Mouse (Mus musculus) liver, embryonic 15.5 days (tissue): ENCODE results near the gene Slc8b1. TPM values are rescaled to one million over a fixed set of nuclear protein-coding genes. Genes with fewer than 3 reads are reported as not detected.

Experiments
- ATAC-seq: fragments of 200-750 bp; cut with Nextera tagmentation; 2 replicates; pipeline ENCODE4 v1.8.0; 2017; ENCODE audit warnings: moderate number of reproducible peaks, mild to moderate bottlenecking, moderate library complexity; ENCODE audit not compliant: insufficient read depth
- H3K27ac ChIP-seq: fragments of 300-500 bp; sonication (generic); replicated peaks from 2 replicates; pipeline ENCODE4 v1.5.1; 2015; ENCODE audit warnings: mild to moderate bottlenecking, inconsistent platforms
- H3K27me3 ChIP-seq: fragments of 300-500 bp; sonication (generic); 2 replicates; pipeline ENCODE4 v1.6.1; 2015; ENCODE audit warnings: mild to moderate bottlenecking, inconsistent platforms
- H3K36me3 ChIP-seq: fragments of 300-500 bp; sonication (generic); replicated peaks from 2 replicates; pipeline ENCODE4 v1.6.1; 2015; ENCODE audit warnings: moderate library complexity, mild to moderate bottlenecking, inconsistent platforms
- H3K4me1 ChIP-seq: fragments of 300-500 bp; sonication (generic); replicated peaks from 2 replicates; pipeline ENCODE4 v1.6.1; 2015; ENCODE audit warnings: inconsistent platforms
- H3K4me2 ChIP-seq: fragments of 300-500 bp; sonication (generic); 2 replicates; pipeline ENCODE4 v1.6.1; 2015; ENCODE audit warnings: moderate library complexity, mild to moderate bottlenecking, inconsistent platforms
- H3K4me3 ChIP-seq: fragments of 300-500 bp; sonication (generic); replicated peaks from 2 replicates; pipeline ENCODE4 v1.5.1; 2015; ENCODE audit warnings: mild to moderate bottlenecking, inconsistent platforms
- H3K9ac ChIP-seq: fragments of 300-500 bp; sonication (generic); 2 replicates; pipeline ENCODE4 v1.6.1; 2015; ENCODE audit warnings: moderate library complexity, mild to moderate bottlenecking, inconsistent platforms
- H3K9me3 ChIP-seq: fragments of 300-500 bp; sonication (generic); replicated peaks from 2 replicates; pipeline ENCODE4 v1.6.1; 2016; ENCODE audit warnings: inconsistent platforms
- WGBS: fragments of 180-500 bp; shearing (Covaris S2); methylation state at CpG from one replicate; pipeline ENCODE4 v1.1.7; 2015; ENCODE audit warnings: mixed read lengths; ENCODE audit not compliant: insufficient replicate concordance; 5-methylcytosine and 5-hydroxymethylcytosine counted together
- polyA plus RNA-seq: library from polyadenylated mRNA; unstranded; fragments of >200 nt; fragmentation: Nextera tagmentation; extraction: Ambion mirVana; gene quantifications from 2 replicates; pipeline ENCODE4 v1.2.1, GENCODE M21; 2015

Slc8b1 gene
- polyA plus RNA-seq, 1 experiment from 2014 or later: 7.4 TPM

- H3K9ac ChIP-seq: peak overlapping the region; percentile 60
- peak overlapping the region; percentile 72 for H3K4me2 ChIP-seq
- ATAC-seq: peak; percentile 50
- H3K4me3 ChIP-seq: peak overlapping the region; percentile 36
- H3K27ac ChIP-seq: peak overlapping the region; percentile 97
- H3K4me1 ChIP-seq: peaks cover 84% of the 10 kb centered on the region
- H3K27me3 ChIP-seq: no peaks in the 10 kb centered on the region
- 17% methylated on average over 12 of the region's 12 CpGs for WGBS
- peaks cover 56% of the 10 kb centered on the region for H3K36me3 ChIP-seq
- H3K9me3 ChIP-seq: no peaks in the 10 kb centered on the region
Measured at GRCm38 (mm10) chr5:120578504-120579081, 67.6 kb downstream of the Slc8b1 start.

DNA sequence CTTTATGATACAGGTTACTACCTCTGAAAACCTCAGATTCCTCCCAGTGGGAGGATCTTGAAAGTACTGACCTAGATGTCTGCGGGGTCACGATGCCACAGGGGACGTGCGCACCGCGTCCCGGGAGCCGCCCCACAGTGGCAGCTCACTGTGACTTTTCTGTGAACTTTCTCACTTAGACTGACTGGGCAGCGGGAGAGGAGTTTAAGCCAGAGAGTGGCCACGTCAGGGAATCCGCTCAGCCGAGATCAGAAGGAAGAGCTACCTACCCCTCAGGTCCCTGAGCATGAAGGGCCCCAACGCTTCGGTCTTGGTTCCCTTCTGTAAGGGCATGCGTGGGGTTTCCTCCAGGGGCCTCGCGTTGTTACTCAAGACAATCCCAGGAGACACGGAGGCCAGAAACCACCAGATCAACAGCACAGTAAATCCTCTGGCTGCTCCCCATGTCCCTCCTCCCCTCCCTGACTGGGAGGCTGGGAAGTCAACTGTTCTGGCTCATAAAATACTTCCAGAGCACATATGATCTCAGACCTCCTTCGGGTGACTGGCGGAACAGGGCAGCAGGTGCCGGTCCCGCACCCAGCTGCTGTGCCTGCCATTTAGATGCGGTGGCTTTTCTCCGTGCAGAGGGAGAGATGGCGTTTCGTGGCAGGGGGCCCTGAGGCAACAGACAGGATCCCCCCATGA lies 68.4 kb downstream of the Slc8b1 start:
- H3K27ac ChIP-seq: peak overlapping the region; percentile 97
- H3K4me2 ChIP-seq: peak overlapping the region; percentile 72
- ATAC-seq: no peak
- 0 out of 2 replicates have a peak overlapping the region, but pooled peaks have one; percentile 36 for H3K4me3 ChIP-seq
- WGBS: 50% methylated on average over 26 of the region's 26 CpGs
- H3K36me3 ChIP-seq: peaks cover 60% of the 10 kb centered on the region
- peaks cover 85% of the 10 kb centered on the region for H3K4me1 ChIP-seq
- peak overlapping the region; percentile 60; the same call in 1 of the 2 replicates for H3K9ac ChIP-seq
- H3K9me3 ChIP-seq: no peaks in the 10 kb centered on the region
- H3K27me3 ChIP-seq: no peaks in the 10 kb centered on the region

DNA sequence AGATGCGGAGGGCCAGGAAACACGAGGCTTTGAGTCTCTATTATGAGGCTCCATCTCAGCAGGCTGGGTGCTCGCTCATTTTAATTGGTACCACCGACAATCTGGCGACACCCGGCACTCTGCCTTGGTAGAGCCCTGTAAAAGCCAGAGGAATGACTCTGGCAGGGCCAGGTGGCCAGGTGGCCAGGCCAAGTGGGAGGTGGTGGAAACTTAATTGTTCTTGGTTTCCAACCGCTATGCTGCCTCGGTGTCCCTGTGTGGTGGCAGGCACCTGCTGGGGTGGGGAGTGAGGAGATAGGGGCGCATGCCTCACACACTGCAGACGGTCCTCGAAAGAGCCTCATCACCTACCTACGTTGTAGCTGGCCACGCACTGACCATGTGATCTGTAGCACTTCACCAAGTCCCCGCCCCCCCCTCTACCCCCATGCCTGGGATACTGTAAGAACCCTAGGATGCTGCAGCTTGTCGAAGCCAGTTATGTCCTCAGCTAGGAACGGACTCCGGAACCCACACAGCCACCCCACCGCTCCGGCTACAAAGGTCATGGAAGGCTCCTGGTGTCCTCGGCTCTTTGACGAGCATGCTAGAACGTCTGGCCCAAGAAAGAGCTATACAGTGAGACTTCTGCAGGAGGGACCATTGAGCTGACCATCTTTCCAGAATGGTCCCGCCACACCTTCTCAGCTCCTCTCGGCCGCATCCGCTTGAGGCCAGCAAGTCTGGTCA lies 69.1 kb downstream of the Slc8b1 start:
- peak overlapping the region; percentile 72; the same call in 1 of the 2 replicates for H3K4me2 ChIP-seq
- no peak for ATAC-seq
- no peaks in the 10 kb centered on the region for H3K9me3 ChIP-seq
- H3K27me3 ChIP-seq: no peaks in the 10 kb centered on the region
- peak overlapping the region; percentile 97 for H3K27ac ChIP-seq
- H3K4me3 ChIP-seq: no peak overlapping the region
- peaks cover 60% of the 10 kb centered on the region for H3K36me3 ChIP-seq
- H3K9ac ChIP-seq: no peak overlapping the region
- 88% methylated on average over 26 of the region's 26 CpGs for WGBS
- H3K4me1 ChIP-seq: peaks cover 85% of the 10 kb centered on the region

- H3K4me2 ChIP-seq: no peak overlapping the region
- no peak overlapping the region for H3K9ac ChIP-seq
- peak overlapping the region; percentile 19; the same call in 1 of the 2 replicates for H3K27ac ChIP-seq
- H3K4me3 ChIP-seq: no peak overlapping the region
- H3K36me3 ChIP-seq: peaks cover 66% of the 10 kb centered on the region
- WGBS: 78% methylated on average over 9 of the region's 9 CpGs
- H3K4me1 ChIP-seq: peaks cover 86% of the 10 kb centered on the region
- H3K27me3 ChIP-seq: no peaks in the 10 kb centered on the region
- no peak for ATAC-seq
- H3K9me3 ChIP-seq: no peaks in the 10 kb centered on the region
Measured at GRCm38 (mm10) chr5:120582002-120582401, 71.0 kb downstream of the Slc8b1 start.

DNA sequence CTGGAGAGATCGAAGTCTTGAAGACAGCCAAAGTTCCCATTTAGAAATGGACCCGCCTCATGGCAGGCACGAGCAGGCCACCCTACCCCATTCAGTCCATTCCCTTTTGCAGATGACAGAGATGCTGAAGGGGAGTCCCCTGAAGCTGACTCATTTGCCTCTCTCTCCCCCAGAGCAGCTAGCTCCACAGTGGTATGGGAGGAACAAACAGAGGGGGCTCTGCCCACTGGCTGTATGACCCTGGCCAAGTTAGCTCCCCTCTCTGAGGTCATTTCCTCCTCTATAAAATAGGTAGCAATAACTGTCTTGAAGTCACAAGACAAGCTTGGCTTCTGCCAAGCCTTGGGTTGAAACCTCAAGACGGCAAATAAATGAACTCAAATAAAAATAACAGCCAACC lies 72.5 kb downstream of the Slc8b1 start:
- Histone ChIP-seq H3K9ac (no peak overlapping the region), H3K27ac (no peak overlapping the region), H3K9me3 (no peaks in the 10 kb centered on the region), H3K4me3 (no peak overlapping the region), H3K36me3 (peaks cover 66% of the 10 kb centered on the region), H3K4me2 (no peak overlapping the region), H3K27me3 (no peaks in the 10 kb centered on the region), H3K4me1 (peaks cover 79% of the 10 kb centered on the region)
- 86% methylated on average over 4 of the region's 4 CpGs for WGBS
- no peak for ATAC-seq

Other genes starting within 250 kb of the Slc8b1 start
- not detected in 2 replicates for gene Lhx5, start 79.5 kb upstream of the Slc8b1 start, polyA plus RNA-seq
- 4.5 and 5.8 TPM in 2 replicates for gene Sdsl, start 38.4 kb upstream of the Slc8b1 start, polyA plus RNA-seq
- 1.6 and 2.3 TPM in 2 replicates for gene Sds, start 34.6 kb upstream of the Slc8b1 start, polyA plus RNA-seq
- 18.0 and 18.9 TPM in 2 replicates for gene Plbd2, start 7.5 kb upstream of the Slc8b1 start, polyA plus RNA-seq
- gene Tpcn1, start 77.5 kb downstream of the Slc8b1 start, polyA plus RNA-seq: 22.7 and 26.4 TPM in 2 replicates
- gene Iqcd, start 77.8 kb downstream of the Slc8b1 start, polyA plus RNA-seq: 0.90 and 1.2 TPM in 2 replicates
- 4.0 TPM in 2 replicates for gene Rita1, start 101.4 kb downstream of the Slc8b1 start, polyA plus RNA-seq
- gene Ddx54, start 101.6 kb downstream of the Slc8b1 start, polyA plus RNA-seq: 16.2 and 17.7 TPM in 2 replicates
- gene Cfap73, start 123.1 kb downstream of the Slc8b1 start, polyA plus RNA-seq: not detected in 2 replicates
- 0.07 and 0.32 TPM in 2 replicates for gene Rasal1, start 137.6 kb downstream of the Slc8b1 start, polyA plus RNA-seq
- 0.06 TPM in 2 replicates for gene Dtx1, start 200.8 kb downstream of the Slc8b1 start, polyA plus RNA-seq
- gene Oas2, start 238.7 kb downstream of the Slc8b1 start, polyA plus RNA-seq: 0.75 and 0.81 TPM in 2 replicates